Mouse (Mus musculus) gastrocnemius, postnatal 25 days (tissue): ENCODE results near the gene Gm6904. TPM values are rescaled to one million over a fixed set of nuclear protein-coding genes. Genes with fewer than 3 reads are reported as not detected.

ENCODE experiments used
- total RNA-seq, 2 experiments: library from RNA; stranded (reverse); gene quantifications; 1 replicate in 1 of 2; 2 replicates in 1 of 2; pipeline ENCODE4 v1.2.3; 2021

Gm6904 gene
- total RNA-seq, 2 experiments from 2014 or later: not detected

Other genes starting within 250 kb of the Gm6904 start
- gene 1700129C05Rik, start 117.3 kb downstream of the Gm6904 start, total RNA-seq: not detected
- gene Gm5142, start 81.5 kb downstream of the Gm6904 start, total RNA-seq: not detected
- 10 to 100 TPM; 10.9 to 12.4 TPM for gene Rcbtb1, start 59.0 kb downstream of the Gm6904 start, total RNA-seq
- under 1 TPM in 1 of 2 experiments, not detected in 1; 0.27 TPM for gene Phf11a, start 37.3 kb upstream of the Gm6904 start, total RNA-seq
- under 1 TPM in 1 of 2 experiments, not detected in 1; 0.29 TPM for gene Phf11b, start 81.1 kb upstream of the Gm6904 start, total RNA-seq
- gene Phf11d, start 105.3 kb upstream of the Gm6904 start, total RNA-seq: 1 to 10 TPM; 1.9 to 2.0 TPM
- under 1 TPM; 0.28 to 0.38 TPM for gene Phf11c, start 135.2 kb upstream of the Gm6904 start, total RNA-seq
- 1 to 10 TPM; 2.9 to 6.0 TPM for gene Setdb2, start 180.7 kb upstream of the Gm6904 start, total RNA-seq
- 10 to 100 TPM; 16.8 to 17.9 TPM for gene Cab39l, start 180.8 kb upstream of the Gm6904 start, total RNA-seq